Mouse (Mus musculus) limb, embryonic 13.5 days (tissue): ENCODE measurements at regions not wholly inside any gene's neighbourhood (a gene's known extent, or its start where the extent isn't known, plus 50 kb on each side); places are given as distances from the start of the nearest gene placed in this dataset.
A peak's percentile ranks its signal among the peaks of the same experiment; 100 is the strongest.

ENCODE experiments used
- ATAC-seq: fragments of 200-750 bp; cut with Nextera tagmentation; 2 replicates; pipeline ENCODE4 v1.8.0; 2017; ENCODE audit warnings: low read depth, moderate number of reproducible peaks, moderate TSS enrichment; ENCODE audit not compliant: low FRiP score
- H3K27ac ChIP-seq: fragments of 300-500 bp; sonication (generic); 2 replicates; pipeline ENCODE4 v1.5.1; 2015; ENCODE audit warnings: inconsistent platforms, mild to moderate bottlenecking, moderate library complexity
- H3K27me3 ChIP-seq: fragments of 300-500 bp; sonication (generic); 2 replicates; pipeline ENCODE4 v1.6.1; 2015; ENCODE audit warnings: mild to moderate bottlenecking, inconsistent platforms
- H3K36me3 ChIP-seq: fragments of 300-500 bp; sonication (generic); 2 replicates; pipeline ENCODE4 v1.6.1; 2015; ENCODE audit warnings: inconsistent platforms, mild to moderate bottlenecking, moderate library complexity
- H3K4me1 ChIP-seq: fragments of 300-500 bp; sonication (generic); 2 replicates; pipeline ENCODE4 v1.6.1; 2015; ENCODE audit warnings: inconsistent platforms
- H3K4me2 ChIP-seq: fragments of 300-500 bp; sonication (generic); replicated peaks from 2 replicates; pipeline ENCODE4 v1.6.1; 2015; ENCODE audit warnings: inconsistent platforms, mild to moderate bottlenecking, moderate library complexity
- H3K4me3 ChIP-seq: fragments of 300-500 bp; sonication (generic); 2 replicates; pipeline ENCODE4 v1.5.1; 2015; ENCODE audit warnings: moderate library complexity, mild to moderate bottlenecking, inconsistent platforms
- H3K9ac ChIP-seq: fragments of 300-500 bp; sonication (generic); 2 replicates; pipeline ENCODE4 v1.6.1; 2015; ENCODE audit warnings: mild to moderate bottlenecking, inconsistent platforms
- H3K9me3 ChIP-seq: fragments of 300-500 bp; sonication (generic); 2 replicates; pipeline ENCODE4 v1.6.1; 2016; ENCODE audit warnings: inconsistent platforms
- WGBS: fragments of 180-500 bp; shearing (Covaris S2); methylation state at CpG from one replicate; pipeline ENCODE4 v1.1.7; 2015; 5-methylcytosine and 5-hydroxymethylcytosine counted together

DNA sequence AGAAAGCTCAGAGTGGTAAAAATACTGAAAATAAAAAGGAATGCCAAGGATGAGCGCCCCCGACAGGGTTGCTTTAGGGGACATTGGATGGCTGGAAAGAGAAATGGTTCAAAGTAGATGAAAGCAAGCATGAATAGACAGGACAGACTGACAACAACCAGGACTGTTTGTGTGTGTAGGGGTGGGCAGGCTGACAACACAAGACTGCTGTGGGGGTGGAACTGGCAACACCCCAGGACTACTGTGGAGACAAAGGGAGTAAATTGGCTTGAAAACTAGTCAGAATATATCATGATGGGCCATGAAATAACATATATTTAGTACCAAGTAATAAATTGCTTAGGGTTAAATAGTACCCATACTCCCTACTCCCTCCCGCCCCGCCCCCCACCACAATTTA lies 558.9 kb downstream of the Bcl11a start:
- no peak overlapping the region for H3K4me2 ChIP-seq
- no peak overlapping the region for H3K27ac ChIP-seq
- H3K36me3 ChIP-seq, result no peaks in the 10 kb centered on the region
- H3K27me3 ChIP-seq, result no peaks in the 10 kb centered on the region
- 96% methylated on average over 4 of the region's 4 CpGs for WGBS
- peaks cover 2% of the 10 kb centered on the region; the same call in 1 of the 2 replicates for H3K4me1 ChIP-seq
- H3K9me3 ChIP-seq, result no peaks in the 10 kb centered on the region
- no peak overlapping the region for H3K4me3 ChIP-seq
- H3K9ac ChIP-seq, result no peak overlapping the region
- ATAC-seq, result no peak

- Histone ChIP-seq H3K36me3 (no peaks in the 10 kb centered on the region), H3K4me3 (0 out of 2 replicates have a peak overlapping the region, but pooled peaks have one; percentile 7), H3K27me3 (no peaks in the 10 kb centered on the region), H3K4me2 (peak overlapping the region; percentile 41), H3K4me1 (peaks cover 12% of the 10 kb centered on the region), H3K27ac (no peak overlapping the region), H3K9me3 (no peaks in the 10 kb centered on the region), H3K9ac (no peak overlapping the region)
- peak; percentile 40; the same call in 1 of the 2 replicates for ATAC-seq
- 6% methylated on average over 11 of the region's 11 CpGs for WGBS
Measured at GRCm38 (mm10) chr11:24643439-24644109, 565.7 kb downstream of the Bcl11a start.

DNA sequence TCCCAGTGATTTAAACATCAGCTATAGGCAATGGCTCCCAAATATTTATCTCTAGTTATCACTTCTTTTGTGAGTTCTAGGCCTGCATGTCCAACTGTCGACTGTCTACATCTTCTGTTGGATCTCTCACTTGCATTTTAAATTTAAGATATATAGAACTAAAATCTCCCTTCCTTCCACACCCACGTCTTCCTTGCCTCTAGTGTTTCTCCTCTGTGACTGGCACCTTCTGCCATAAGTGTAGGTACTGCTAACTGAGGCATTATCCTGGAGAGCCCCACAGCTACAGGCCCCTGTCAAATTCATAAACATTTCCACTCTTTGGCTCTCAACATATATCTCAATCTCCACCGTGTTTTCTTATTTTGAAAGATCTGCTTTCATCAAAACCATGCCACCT lies 575.0 kb downstream of the Bcl11a start:
- WGBS, result 72% methylated on average over 3 of the region's 3 CpGs
- Histone ChIP-seq H3K36me3 (no peaks in the 10 kb centered on the region), H3K4me1 (no peaks in the 10 kb centered on the region), H3K4me2 (no peak overlapping the region), H3K9ac (no peak overlapping the region), H3K27me3 (no peaks in the 10 kb centered on the region), H3K27ac (no peak overlapping the region), H3K9me3 (no peaks in the 10 kb centered on the region), H3K4me3 (no peak overlapping the region)
- no peak for ATAC-seq

GRCm38 (mm10) chr11:24664082-24664481 lies 586.2 kb downstream of the Bcl11a start:
- Histone ChIP-seq H3K27me3 (no peaks in the 10 kb centered on the region), H3K27ac (no peak overlapping the region), H3K9ac (no peak overlapping the region), H3K4me1 (0 out of 2 replicates have a peak, but pooled peaks cover 5% of the 10 kb centered on the region), H3K36me3 (no peaks in the 10 kb centered on the region), H3K9me3 (no peaks in the 10 kb centered on the region; the same call in 1 of the 2 replicates), H3K4me3 (no peak overlapping the region), H3K4me2 (no peak overlapping the region)
- ATAC-seq, result no peak
- WGBS, result 53% methylated on average over 4 of the region's 4 CpGs

DNA sequence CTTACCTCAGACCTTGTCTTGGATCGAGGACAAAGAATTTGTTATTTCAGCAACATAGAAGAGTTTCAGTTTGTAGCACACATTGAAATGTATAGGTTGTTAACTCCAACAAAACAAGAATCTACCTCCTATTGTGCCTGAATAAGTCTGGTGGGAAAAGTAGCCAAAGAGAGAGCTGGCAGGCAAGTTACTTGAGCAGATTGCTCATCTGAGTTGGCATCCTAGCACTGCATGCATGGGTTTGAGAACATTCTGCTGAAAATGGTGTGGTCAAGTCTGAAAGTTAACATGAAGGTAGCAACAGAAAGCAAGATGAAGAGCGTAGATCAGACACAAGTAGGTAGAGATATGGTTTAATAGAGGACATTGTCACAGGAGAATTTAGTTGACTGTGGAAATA lies 587.5 kb downstream of the Bcl11a start:
- WGBS, result 92% methylated on average over 2 of the region's 2 CpGs

DNA sequence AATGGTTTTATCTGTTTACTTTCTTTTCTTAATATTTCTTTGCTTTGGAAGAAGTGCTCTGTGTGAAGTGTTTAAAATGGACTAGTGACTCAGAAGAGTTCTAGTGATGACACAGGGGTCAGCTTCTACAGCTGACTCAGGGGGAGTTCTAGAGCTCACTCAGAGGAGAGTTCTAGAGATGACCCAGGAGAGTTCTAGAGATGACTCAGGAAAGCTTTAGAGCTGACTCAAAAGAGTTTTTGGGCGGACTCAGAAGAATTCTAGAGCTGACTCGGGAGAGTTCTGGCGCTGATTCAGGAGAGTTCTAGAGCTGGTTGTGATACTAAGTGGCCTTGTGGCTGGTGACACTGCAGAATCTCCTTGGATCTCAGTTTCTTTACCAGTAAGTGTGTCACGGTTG lies 593.8 kb downstream of the Bcl11a start:
- H3K27ac ChIP-seq, result no peak overlapping the region
- no peak overlapping the region for H3K9ac ChIP-seq
- H3K4me3 ChIP-seq, result no peak overlapping the region
- H3K27me3 ChIP-seq, result no peaks in the 10 kb centered on the region
- H3K9me3 ChIP-seq, result no peaks in the 10 kb centered on the region
- H3K4me1 ChIP-seq, result peaks cover 16% of the 10 kb centered on the region
- WGBS, result 91% methylated on average over 4 of the region's 4 CpGs
- H3K36me3 ChIP-seq, result no peaks in the 10 kb centered on the region
- no peak for ATAC-seq
- H3K4me2 ChIP-seq, result no peak overlapping the region

More for the DNA sequence above, 587.5 kb downstream of the Bcl11a start:
- no peak for ATAC-seq
- Histone ChIP-seq H3K4me2 (no peak overlapping the region), H3K36me3 (no peaks in the 10 kb centered on the region), H3K9ac (no peak overlapping the region), H3K4me3 (no peak overlapping the region), H3K9me3 (no peaks in the 10 kb centered on the region; the same call in 1 of the 2 replicates), H3K4me1 (0 out of 2 replicates have a peak, but pooled peaks cover 5% of the 10 kb centered on the region), H3K27me3 (no peaks in the 10 kb centered on the region), H3K27ac (no peak overlapping the region)

DNA sequence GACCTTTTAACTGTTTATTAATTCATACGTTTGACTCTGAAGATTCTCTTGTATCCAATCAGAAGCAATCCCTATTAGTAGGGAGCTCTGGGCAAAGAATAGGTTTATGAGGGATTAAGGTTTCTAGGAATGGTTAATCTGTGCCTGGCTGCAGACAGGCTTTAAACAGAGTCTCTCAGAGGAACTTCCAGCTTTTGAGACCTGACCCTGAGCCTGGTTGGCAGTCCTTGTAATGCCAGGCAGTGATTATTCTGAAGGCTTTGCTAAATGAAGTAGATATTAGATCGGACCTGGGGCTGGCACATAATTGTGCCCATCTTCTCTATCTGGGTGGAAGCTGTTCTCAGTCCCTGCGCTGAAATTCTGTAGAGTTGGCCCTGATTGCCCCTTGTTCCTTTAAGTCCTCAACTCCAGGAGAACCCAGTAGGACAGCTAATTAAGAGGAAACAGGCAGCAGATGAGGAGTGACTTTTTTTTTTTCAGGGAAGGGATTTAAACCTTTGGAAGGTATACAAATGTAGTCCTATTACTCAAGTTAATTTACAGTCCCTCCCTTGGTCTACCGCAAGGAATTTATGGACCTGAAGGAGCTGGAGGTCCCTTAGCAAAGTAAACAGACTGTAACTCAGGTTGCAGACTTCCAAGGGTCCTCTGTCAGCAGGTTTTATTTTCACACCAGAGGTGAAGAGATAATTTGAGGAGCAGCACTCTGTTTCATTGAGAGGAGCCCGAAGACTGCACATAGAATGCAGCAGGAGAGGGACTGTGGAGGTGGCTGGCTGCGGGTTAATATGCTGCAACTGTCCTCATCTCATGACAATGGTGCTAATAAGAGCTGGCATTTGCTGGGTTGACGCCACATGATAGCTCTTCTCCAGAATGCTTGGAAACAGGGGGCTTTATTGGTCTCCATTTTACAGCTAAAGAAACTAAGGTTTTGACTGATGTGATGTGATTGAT lies 595.7 kb downstream of the Bcl11a start:
- Histone ChIP-seq H3K9me3 (no peaks in the 10 kb centered on the region), H3K9ac (no peak overlapping the region), H3K4me1 (peaks cover 16% of the 10 kb centered on the region), H3K27ac (no peak overlapping the region), H3K4me3 (no peak overlapping the region), H3K4me2 (no peak overlapping the region), H3K27me3 (no peaks in the 10 kb centered on the region), H3K36me3 (no peaks in the 10 kb centered on the region)
- no peak for ATAC-seq
- 30% methylated on average over 7 of the region's 7 CpGs for WGBS

GRCm38 (mm10) chr11:24674208-24674571 lies 596.3 kb downstream of the Bcl11a start:
- ATAC-seq, result no peak

DNA sequence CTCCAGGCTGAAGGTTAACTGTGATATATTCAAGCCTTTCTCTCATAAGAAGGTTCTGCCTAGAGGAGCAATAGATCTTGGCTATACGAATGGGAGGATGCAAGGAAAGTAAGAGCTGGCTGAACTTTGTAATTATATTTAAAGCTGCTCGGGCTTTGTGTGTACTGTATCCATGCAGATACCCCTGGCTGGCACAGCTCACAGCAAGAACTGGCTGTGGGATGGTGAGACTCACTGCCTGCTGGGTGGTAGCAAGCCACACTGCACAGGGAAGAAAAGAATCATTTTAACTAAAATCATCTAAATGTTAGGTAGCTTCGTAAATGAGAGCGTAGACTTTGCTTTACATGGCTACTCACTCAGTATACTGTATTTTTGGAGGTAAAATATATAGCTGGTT lies 599.2 kb downstream of the Bcl11a start:
- Histone ChIP-seq H3K27ac (no peak overlapping the region), H3K27me3 (no peaks in the 10 kb centered on the region), H3K4me1 (peaks cover 16% of the 10 kb centered on the region), H3K9me3 (no peaks in the 10 kb centered on the region), H3K4me3 (no peak overlapping the region), H3K9ac (no peak overlapping the region), H3K36me3 (no peaks in the 10 kb centered on the region), H3K4me2 (no peak overlapping the region)
- 85% methylated on average over 4 of the region's 4 CpGs for WGBS
- ATAC-seq, result no peak

More at GRCm38 (mm10) chr11:24674208-24674571, 596.3 kb downstream of the Bcl11a start:
- Histone ChIP-seq H3K4me1 (peaks cover 16% of the 10 kb centered on the region), H3K9me3 (no peaks in the 10 kb centered on the region), H3K27me3 (no peaks in the 10 kb centered on the region), H3K4me2 (no peak overlapping the region), H3K27ac (no peak overlapping the region), H3K9ac (no peak overlapping the region), H3K4me3 (no peak overlapping the region), H3K36me3 (no peaks in the 10 kb centered on the region)
- WGBS, result 40% methylated on average over 4 of the region's 4 CpGs

DNA sequence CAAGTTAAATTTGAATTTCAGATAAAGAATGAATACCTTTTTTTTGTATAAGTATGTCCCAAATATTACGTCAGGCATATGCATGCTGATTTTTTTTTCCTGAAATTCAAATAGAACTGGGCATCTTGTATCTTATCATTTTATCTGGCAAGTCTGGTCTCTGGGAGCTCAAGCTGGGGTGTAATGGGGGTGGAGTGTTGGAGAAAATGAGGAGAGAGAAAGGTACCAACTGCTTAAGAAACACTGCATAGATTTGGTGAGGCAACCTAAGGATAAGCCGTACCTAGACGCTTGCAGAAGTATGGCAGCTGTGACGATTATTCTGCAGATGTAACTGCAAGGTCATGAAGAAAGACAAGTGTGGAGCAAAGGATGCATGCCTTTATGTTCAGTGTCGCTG lies 601.7 kb downstream of the Bcl11a start:
- H3K9ac ChIP-seq, result no peak overlapping the region
- no peaks in the 10 kb centered on the region for H3K27me3 ChIP-seq
- WGBS, result 91% methylated on average over 5 of the region's 5 CpGs
- ATAC-seq, result no peak
- no peak overlapping the region for H3K4me2 ChIP-seq
- peaks cover 6% of the 10 kb centered on the region; the same call in 1 of the 2 replicates for H3K4me1 ChIP-seq
- H3K36me3 ChIP-seq, result no peaks in the 10 kb centered on the region
- H3K9me3 ChIP-seq, result no peaks in the 10 kb centered on the region
- H3K4me3 ChIP-seq, result no peak overlapping the region
- H3K27ac ChIP-seq, result no peak overlapping the region

DNA sequence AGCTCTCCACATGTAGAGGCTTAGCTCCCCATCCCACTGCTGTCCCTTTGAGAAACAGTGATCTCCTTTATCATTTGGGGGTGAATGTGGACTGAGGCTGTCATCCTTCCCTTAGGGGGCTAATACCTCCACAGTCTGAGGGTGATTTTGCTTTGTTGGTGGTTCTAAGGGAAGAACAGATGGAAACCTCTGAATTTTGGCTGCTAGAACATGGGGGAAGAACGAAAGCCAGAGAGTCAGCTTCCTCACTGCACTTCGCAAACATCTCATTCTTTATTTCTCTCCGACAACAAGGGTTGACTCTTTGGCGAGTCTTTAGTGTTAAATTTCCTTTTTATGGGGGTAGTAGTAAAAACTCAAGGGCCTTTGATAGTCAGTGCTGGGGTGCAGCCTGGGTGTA lies 604.6 kb downstream of the Bcl11a start:
- Histone ChIP-seq H3K9ac (no peak overlapping the region), H3K4me1 (peaks cover 14% of the 10 kb centered on the region), H3K36me3 (no peaks in the 10 kb centered on the region), H3K27ac (no peak overlapping the region), H3K4me2 (no peak overlapping the region), H3K9me3 (no peaks in the 10 kb centered on the region), H3K27me3 (no peaks in the 10 kb centered on the region), H3K4me3 (no peak overlapping the region)
- no peak for ATAC-seq
- WGBS, result 17% methylated on average over 4 of the region's 4 CpGs
